Mouse (Mus musculus) heart, embryonic 16.5 days (tissue): ENCODE data around the gene Fam208b. TPM values are rescaled to one million over a fixed set of nuclear protein-coding genes. Genes with fewer than 3 reads are reported as not detected.

Source experiments
- ATAC-seq: fragments of 200-750 bp; cut with Nextera tagmentation; replicated peaks from 2 replicates; pipeline ENCODE4 v1.8.0; 2017; ENCODE audit warnings: moderate number of reproducible peaks; ENCODE audit not compliant: insufficient read depth, low FRiP score; ENCODE audit errors: extremely low read depth
- H3K27ac ChIP-seq: fragments of 300-500 bp; sonication (generic); 2 replicates; pipeline ENCODE4 v1.5.1; 2014; ENCODE audit warnings: mild to moderate bottlenecking, low read length, control low read depth, moderate library complexity
- H3K27me3 ChIP-seq: fragments of 300-500 bp; sonication (generic); 2 replicates; pipeline ENCODE4 v1.6.1; 2014; ENCODE audit warnings: low read length, mixed read lengths; ENCODE audit not compliant: control insufficient read depth, insufficient read depth
- H3K36me3 ChIP-seq: fragments of 300-500 bp; sonication (generic); 2 replicates; pipeline ENCODE4 v1.6.1; 2014; ENCODE audit not compliant: control insufficient read depth, insufficient read depth
- H3K4me1 ChIP-seq: fragments of 300-500 bp; sonication (generic); 2 replicates; pipeline ENCODE4 v1.6.1; 2014; ENCODE audit warnings: low read length, mixed read lengths; ENCODE audit not compliant: control insufficient read depth, insufficient read depth
- H3K4me2 ChIP-seq: fragments of 300-500 bp; sonication (generic); 2 replicates; pipeline ENCODE4 v1.6.1; 2014; ENCODE audit warnings: low read depth, mild to moderate bottlenecking, control low read depth, low read length
- H3K4me3 ChIP-seq: fragments of 300-500 bp; sonication (generic); 2 replicates; pipeline ENCODE4 v1.5.1; 2014; ENCODE audit warnings: mild to moderate bottlenecking, control low read depth, low read length
- H3K9ac ChIP-seq: fragments of 300-500 bp; sonication (generic); 2 replicates; pipeline ENCODE4 v1.6.1; 2014; ENCODE audit warnings: low read length, control low read depth
- H3K9me3 ChIP-seq: fragments of 300-500 bp; sonication (generic); replicated peaks from 2 replicates; pipeline ENCODE4 v1.6.1; 2016; ENCODE audit warnings: low read length; ENCODE audit not compliant: control insufficient read depth
- WGBS: fragments of 180-500 bp; shearing (Covaris S2); extraction: QIAGEN DNeasy Blood & Tissue Kit; methylation state at CpG from one replicate; pipeline ENCODE4 v1.1.7; 2014; 5-methylcytosine and 5-hydroxymethylcytosine counted together
- polyA plus RNA-seq: library from polyadenylated mRNA; unstranded; fragments of >200 nt; fragmentation: Nextera tagmentation; extraction: Ambion mirVana; gene quantifications from 2 replicates; pipeline ENCODE4 v1.2.1, GENCODE M21; 2015

Gene Fam208b
- polyA plus RNA-seq, 1 experiment from 2014 or later: 6.7 TPM

GRCm38 (mm10) chr13:3541159-3541782 is 69.6 kb downstream of the Fam208b start:
- H3K4me3 ChIP-seq: no peak overlapping the region
- H3K9ac ChIP-seq: no peak overlapping the region
- ATAC-seq: no peak
- no peaks in the 10 kb centered on the region for H3K27me3 ChIP-seq
- H3K27ac ChIP-seq: no peak overlapping the region
- H3K4me2 ChIP-seq: no peak overlapping the region
- peaks cover 49% of the 10 kb centered on the region for H3K4me1 ChIP-seq
- 0 out of 2 replicates have a peak, but pooled peaks cover 2% of the 10 kb centered on the region for H3K9me3 ChIP-seq
- no peaks in the 10 kb centered on the region for H3K36me3 ChIP-seq
- WGBS: 75% methylated on average over 2 of the region's 2 CpGs

GRCm38 (mm10) chr13:3540166-3540565 is 70.7 kb downstream of the Fam208b start:
- whole genome bisulfite sequencing: 52% methylated on average over 2 of the region's 2 CpGs

GRCm38 (mm10) chr13:3538969-3539562 is 71.8 kb downstream of the Fam208b start:
- 3% methylated on average over 15 of the region's 15 CpGs for WGBS
- Histone ChIP-seq H3K4me3 (peak overlapping the region; percentile 100), H3K9ac (peak overlapping the region; percentile 100), H3K4me1 (peaks cover 30% of the 10 kb centered on the region), H3K27me3 (no peaks in the 10 kb centered on the region), H3K9me3 (0 out of 2 replicates have a peak, but pooled peaks cover 5% of the 10 kb centered on the region), H3K27ac (peak overlapping the region; percentile 99), H3K4me2 (peak overlapping the region; percentile 86), H3K36me3 (no peaks in the 10 kb centered on the region)
- ATAC-seq: no peak

More at GRCm38 (mm10) chr13:3540166-3540565, 70.7 kb downstream of the Fam208b start:
- Histone ChIP-seq H3K9ac (no peak overlapping the region), H3K36me3 (no peaks in the 10 kb centered on the region), H3K4me3 (peak overlapping the region; percentile 17), H3K27ac (no peak overlapping the region), H3K27me3 (no peaks in the 10 kb centered on the region), H3K4me1 (peaks cover 38% of the 10 kb centered on the region), H3K4me2 (peak overlapping the region; percentile 86), H3K9me3 (0 out of 2 replicates have a peak, but pooled peaks cover 5% of the 10 kb centered on the region)
- no peak for ATAC-seq

- Histone ChIP-seq H3K27me3 (no peaks in the 10 kb centered on the region), H3K9ac (peak overlapping the region; percentile 100), H3K4me1 (peaks cover 30% of the 10 kb centered on the region), H3K4me3 (peak overlapping the region; percentile 100), H3K36me3 (no peaks in the 10 kb centered on the region), H3K4me2 (peak overlapping the region; percentile 86), H3K27ac (peak overlapping the region; percentile 99), H3K9me3 (0 out of 2 replicates have a peak, but pooled peaks cover 5% of the 10 kb centered on the region)
- WGBS: under 1% methylated on average over 59 of the region's 59 CpGs
- ATAC-seq: peak; percentile 55
Measured at GRCm38 (mm10) chr13:3538223-3538968, 72.5 kb downstream of the Fam208b start.

GRCm38 (mm10) chr13:3537594-3538222 is 73.2 kb downstream of the Fam208b start, which contains the start of gene Gdi2:
Gdi2 (plus strand) TSS chr13:3538063.
- Histone ChIP-seq H3K4me2 (peak within 1 kb of the TSS; percentile 89), H3K9me3 (0 out of 2 replicates have a peak, but pooled peaks cover 5% of the 10 kb centered on the region), H3K4me1 (peaks cover 28% of the 10 kb centered on the region), H3K27me3 (no peaks in the 10 kb centered on the region), H3K9ac (peak within 1 kb of the TSS; percentile 100), H3K27ac (peak within 1 kb of the TSS; percentile 99), H3K36me3 (no peaks in the 10 kb centered on the region), H3K4me3 (peak within 1 kb of the TSS; percentile 100)
- 1% methylated on average over 33 of the region's 47 CpGs for WGBS
- ATAC-seq: peak; percentile 98

GRCm38 (mm10) chr13:3534146-3534545 is 76.8 kb downstream of the Fam208b start:
- H3K36me3 ChIP-seq: no peaks in the 10 kb centered on the region
- H3K4me2 ChIP-seq: no peak overlapping the region
- no peaks in the 10 kb centered on the region for H3K27me3 ChIP-seq
- H3K9me3 ChIP-seq: 0 out of 2 replicates have a peak, but pooled peaks cover 5% of the 10 kb centered on the region
- no peak for ATAC-seq
- 86% methylated on average over 4 of the region's 4 CpGs for WGBS
- no peak overlapping the region for H3K27ac ChIP-seq
- no peak overlapping the region for H3K4me3 ChIP-seq
- H3K9ac ChIP-seq: no peak overlapping the region
- peaks cover 4% of the 10 kb centered on the region for H3K4me1 ChIP-seq

GRCm38 (mm10) chr13:3532451-3532850 is 78.5 kb downstream of the Fam208b start:
- Histone ChIP-seq H3K4me1 (peaks cover 4% of the 10 kb centered on the region), H3K4me2 (no peak overlapping the region), H3K36me3 (no peaks in the 10 kb centered on the region), H3K9ac (no peak overlapping the region), H3K9me3 (0 out of 2 replicates have a peak, but pooled peaks cover 5% of the 10 kb centered on the region), H3K27ac (no peak overlapping the region), H3K27me3 (no peaks in the 10 kb centered on the region), H3K4me3 (no peak overlapping the region)
- 59% methylated on average over 4 of the region's 4 CpGs for WGBS
- no peak for ATAC-seq

GRCm38 (mm10) chr13:3531692-3532320 is 79.1 kb downstream of the Fam208b start:
- 0 out of 2 replicates have a peak, but pooled peaks cover 5% of the 10 kb centered on the region for H3K9me3 ChIP-seq
- no peak overlapping the region for H3K4me3 ChIP-seq
- 61% methylated on average over 10 of the region's 10 CpGs for WGBS
- peaks cover 1% of the 10 kb centered on the region for H3K4me1 ChIP-seq
- no peak overlapping the region for H3K27ac ChIP-seq
- H3K36me3 ChIP-seq: no peaks in the 10 kb centered on the region
- H3K27me3 ChIP-seq: no peaks in the 10 kb centered on the region
- ATAC-seq: no peak
- no peak overlapping the region for H3K4me2 ChIP-seq
- H3K9ac ChIP-seq: no peak overlapping the region
